Mouse (Mus musculus) gastrocnemius, postnatal 10 days (tissue): ENCODE measurements around the gene Pik3cd. TPM values are rescaled to one million over a fixed set of nuclear protein-coding genes. Genes with fewer than 3 reads are reported as not detected.

Source experiments
- DNase-seq: peaks from one replicate; pipeline ENCODE4 v3.0.0; 2021; ENCODE audit warnings: mixed read lengths
- total RNA-seq, 2 experiments: library from RNA; stranded (reverse); gene quantifications; 2 replicates each; pipeline ENCODE4 v1.2.3; 2021

Pik3cd gene
- total RNA-seq, 2 experiments from 2014 or later: 9.8 to 16.1 TPM

DNA sequence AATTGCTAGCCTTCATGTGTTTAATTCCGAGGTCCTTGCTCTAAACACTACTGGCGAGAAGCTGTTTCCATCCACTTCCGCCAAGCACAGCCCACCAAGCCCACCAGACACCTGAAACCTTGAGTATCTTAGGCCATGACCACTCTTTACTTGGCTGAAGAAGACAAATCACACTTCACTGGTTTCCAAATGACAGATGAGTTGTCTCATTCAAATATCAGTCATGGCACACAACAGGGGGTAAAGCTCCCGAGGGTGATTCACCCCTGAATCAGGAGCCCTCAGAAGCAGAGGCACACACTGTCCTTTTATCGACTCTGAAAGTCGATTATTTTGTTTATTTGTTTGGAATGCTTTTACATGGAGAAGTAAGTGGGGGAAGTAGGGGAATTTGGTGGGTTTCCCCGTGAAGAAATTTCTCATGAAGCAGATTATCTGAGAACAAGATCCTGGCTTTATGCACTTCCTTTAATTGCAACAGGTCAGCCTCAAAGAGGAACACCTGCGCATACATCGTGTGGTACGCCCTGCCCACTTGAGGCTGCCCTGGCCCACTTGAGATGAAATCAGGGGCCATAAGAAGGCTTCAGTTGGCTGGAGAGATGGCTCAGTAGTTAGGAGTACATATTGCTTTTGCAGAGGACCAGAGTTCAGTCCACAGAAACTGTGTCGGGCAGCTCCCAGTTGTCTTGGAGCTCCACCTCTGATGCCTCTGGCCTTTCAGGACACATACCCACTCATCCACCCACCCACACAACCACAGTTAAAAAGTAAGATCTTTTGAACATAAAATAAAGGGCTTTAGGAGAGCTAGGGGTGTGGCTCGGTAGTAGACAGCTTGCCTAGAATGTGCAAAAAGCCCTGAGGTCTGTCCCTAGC, 12.3 kb downstream of the Pik3cd start:
- DNase-seq: no peak

DNA sequence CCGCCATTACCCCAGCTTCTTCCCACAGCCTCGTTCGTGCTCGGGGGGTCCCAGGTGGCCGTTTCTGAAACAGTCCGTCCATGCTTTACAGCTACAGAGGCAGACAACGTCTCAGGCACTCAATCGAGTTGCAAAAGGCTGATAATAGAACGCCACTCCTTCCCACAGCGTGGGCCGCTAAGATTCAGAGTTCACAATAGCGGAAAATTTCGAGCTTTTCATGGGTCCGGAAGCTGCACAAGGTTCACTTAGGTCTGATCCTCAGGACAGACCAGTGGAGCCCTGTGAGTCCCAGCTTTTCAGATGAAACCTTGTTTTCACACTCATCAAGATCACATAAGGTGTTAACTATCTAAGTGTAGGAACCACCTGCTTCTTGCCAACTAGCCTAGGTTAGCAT, 13.5 kb downstream of the Pik3cd start:
- DNase-seq: no peak

DNA sequence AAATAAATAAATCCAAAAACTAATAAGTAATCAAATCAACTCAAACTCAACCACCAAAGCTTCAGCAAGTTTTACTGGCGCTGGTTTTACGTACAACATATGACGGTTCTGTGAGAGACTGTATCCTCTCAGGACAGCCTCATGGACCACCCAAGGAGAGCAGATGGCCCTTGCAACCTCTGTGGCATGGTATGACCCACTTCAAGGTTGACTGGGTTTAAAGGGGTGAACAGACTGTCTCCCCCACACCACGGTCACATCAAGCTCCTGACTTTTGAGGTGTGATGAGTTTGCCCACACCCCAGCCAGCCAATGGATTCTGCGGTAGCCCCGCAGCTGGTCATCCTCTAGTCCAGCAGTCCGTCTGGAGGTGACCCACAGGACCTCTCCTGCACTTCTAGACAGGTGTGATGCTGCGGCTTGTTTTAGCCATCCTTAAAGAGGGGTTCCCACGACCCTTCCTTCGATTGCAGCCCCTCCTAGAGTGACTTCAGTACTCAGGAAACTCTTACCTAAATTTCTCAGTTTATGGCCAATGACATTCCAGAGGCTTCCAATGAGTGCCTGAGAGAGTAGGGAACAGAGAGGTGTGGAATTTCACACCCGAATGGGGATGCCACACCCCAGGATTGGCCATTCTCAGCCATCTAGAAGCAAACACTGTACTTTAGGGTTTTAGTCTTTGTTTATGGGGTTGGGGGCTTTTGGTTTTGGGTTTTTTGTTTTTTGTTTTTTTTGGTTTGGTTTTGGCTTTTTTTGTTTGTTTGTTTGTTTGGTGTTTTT, 17.3 kb downstream of the Pik3cd start:
- DNase-seq: no peak

GRCm38 (mm10) chr4:149683875-149684274, 18.5 kb downstream of the Pik3cd start:
- DNase-seq: no peak

GRCm38 (mm10) chr4:149679056-149679770, 23.2 kb downstream of the Pik3cd start:
- no peak for DNase-seq

- no peak for DNase-seq
Observed at GRCm38 (mm10) chr4:149678006-149678405, 24.4 kb downstream of the Pik3cd start.

DNA sequence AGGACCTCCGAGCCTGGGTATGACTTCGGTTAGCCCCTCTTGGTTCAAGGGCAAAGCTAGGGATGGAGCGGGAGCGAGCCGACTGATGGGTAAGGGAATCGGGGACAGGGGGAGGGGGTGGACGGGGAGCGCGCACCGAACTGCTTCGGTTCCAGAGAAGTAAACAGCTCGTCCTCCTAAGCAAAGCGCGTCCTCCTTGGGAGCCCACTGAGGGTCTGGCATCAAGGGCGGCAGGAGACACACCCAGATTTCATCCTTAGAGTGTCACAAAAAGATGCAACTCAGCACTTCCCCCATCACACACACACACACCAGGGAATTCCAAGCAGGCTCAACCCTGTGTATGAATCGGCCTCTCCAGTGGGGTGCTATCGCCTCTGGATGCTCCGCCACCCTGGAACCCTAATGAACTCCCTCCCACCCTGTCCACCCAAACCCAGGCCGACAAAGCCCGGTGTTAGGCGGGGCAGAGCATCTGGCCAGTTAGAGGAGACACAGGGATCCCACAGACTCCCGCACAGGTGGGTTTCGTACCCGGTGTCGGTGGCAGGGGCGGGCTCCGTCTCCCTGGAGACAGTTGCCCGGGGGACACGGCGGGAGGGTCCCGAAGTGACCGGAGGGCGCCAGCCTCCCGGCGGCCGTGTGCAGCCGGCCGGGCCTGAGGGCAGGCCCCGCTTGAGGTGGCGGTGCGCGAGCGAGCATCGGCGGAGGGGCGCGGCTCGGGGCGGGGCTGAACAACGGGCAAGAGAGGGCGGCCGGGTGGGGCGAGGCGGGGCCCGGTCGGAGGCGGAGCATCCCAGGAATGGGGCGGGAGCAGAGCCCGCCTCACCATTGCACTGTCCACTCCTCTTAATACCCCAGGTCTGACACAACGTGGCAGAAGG, 26.8 kb downstream of the Pik3cd start:
- DNase-seq: peak; percentile 84

GRCm38 (mm10) chr4:149674814-149675377, 27.5 kb downstream of the Pik3cd start:
- DNase-seq: no peak

- DNase-seq: no peak
Observed at GRCm38 (mm10) chr4:149672747-149673146, 29.6 kb downstream of the Pik3cd start.

DNA sequence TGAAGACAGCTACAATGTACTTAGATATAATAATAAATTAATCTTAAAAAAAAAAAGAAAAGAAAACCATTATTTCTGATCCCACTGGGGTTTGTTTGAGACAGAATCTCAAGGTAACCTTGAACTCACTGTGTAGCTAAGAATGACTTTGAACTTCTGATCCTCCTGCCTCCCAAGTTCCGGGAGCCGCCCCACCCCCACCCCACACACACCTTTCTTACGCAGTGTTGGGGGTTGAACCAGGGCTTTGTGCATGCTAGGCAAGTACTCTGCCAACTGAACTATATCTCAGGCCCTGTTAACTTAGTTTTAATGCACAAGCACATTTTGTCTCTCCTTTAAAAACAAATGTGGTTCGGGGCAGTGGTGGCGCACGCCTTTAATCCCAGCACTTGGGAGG, 31.2 kb downstream of the Pik3cd start:
- no peak for DNase-seq

DNA sequence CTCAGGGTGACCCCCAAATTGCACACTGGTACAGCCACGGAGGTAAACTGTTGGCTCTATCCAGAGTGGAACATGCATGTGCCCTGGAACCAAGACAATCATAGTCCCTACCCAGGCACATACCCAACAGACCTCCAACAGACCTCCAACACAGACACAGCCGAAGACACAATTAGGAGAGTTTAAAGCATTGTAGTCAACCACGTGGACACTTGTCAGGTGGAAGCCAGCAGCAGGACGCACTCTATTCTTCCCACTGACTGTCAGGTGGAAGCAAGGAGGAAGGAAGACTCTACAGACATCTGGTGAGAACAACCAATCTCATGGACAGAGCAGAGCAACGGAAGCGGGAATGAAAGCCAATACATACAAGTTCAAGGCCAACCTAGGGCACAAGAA, 36.7 kb downstream of the Pik3cd start:
- no peak for DNase-seq

DNA sequence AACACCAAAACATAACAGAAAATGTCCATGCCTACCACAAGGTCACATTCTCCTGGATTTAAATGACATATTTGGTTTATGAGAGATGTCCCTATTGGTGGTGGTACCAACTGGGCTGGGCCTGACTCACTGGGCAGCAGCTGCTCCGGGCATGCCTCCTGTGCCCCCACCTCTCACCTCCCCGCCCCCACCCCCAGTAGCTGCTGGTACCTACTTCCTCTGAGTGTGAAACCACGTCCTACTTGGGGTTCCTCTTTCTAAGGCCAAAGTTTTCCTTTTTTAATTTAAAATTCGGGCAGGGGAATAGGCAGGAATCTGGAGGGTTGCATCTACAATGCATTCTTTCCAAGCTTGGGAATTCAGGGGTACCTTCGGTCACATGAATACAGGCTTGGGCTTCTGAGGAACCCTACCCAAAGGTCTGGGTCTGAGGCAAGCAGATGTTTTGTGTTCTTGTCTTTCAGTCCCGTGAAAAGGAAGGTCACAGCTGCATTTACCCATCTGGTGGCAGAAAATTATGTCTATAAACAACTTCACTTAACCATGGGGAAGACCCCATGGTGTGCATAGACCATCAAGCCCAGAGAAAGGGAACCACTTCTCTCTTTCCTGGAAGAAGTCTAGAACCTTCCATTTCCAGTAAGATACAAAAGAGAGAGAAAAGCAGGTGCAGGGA, 37.2 kb downstream of the Pik3cd start:
- DNase-seq: no peak

- DNase-seq: no peak
Observed at GRCm38 (mm10) chr4:149663849-149664503, 38.4 kb downstream of the Pik3cd start.

DNA sequence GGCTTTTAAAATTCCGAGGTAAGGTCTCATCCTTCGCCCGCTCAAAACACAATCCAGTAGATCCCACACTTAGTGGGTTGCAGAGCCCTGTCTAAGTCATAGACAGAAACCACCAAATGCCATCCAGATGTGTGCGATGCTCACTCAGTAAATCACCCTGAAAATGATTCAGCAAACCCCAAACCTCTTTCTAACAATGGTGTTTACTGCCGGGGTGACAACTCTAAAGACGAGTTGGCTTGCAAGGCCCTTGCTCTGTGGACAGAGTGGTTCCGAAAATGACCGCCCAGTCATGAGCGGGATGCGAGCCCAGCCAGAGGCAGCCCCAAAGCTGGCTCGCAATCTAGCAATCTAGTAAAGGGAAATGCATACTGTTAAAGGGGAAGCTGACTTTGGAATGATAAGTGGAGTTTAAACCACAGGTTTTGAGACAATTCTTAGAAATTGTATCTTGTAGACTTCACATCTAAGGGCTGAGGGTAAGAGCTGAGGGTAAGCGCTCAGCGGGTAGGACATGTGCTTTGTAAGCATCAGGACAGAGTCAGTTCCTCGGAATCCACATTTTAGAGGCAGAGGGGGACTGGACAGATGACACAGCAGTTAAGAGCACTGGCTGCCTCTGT, 40.3 kb downstream of the Pik3cd start:
- no peak for DNase-seq

- no peak for DNase-seq
Observed at GRCm38 (mm10) chr4:149660598-149660997, 41.8 kb downstream of the Pik3cd start.

- DNase-seq: no peak
Observed at GRCm38 (mm10) chr4:149659495-149660116, 42.8 kb downstream of the Pik3cd start.

DNA sequence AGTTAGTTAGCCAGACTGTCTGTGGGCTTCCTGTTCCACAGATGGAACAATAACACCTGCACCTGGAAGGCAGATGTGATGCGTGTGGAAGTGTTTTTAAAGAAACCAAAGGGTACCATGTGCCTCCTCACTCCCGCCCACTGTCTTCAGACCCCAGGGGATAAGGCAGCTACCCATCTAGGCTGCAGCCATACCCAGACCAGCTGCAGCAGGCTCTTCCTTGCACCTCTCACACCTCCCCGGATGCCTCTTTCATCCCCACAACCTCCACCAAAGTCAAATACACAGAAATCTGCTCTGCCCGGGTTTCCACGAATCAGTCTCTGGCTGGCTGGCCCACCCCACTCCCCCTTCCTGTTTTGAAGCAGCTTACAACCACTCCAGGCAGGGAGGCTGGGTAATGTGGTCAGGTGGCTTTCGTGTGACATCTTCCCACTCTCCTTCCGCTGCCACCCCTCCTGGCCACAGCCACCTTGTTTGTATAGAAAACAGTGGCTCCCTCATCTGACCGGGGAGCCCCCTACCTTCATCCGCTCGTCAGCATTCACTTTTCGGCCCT, 44.4 kb downstream of the Pik3cd start:
- DNase-seq: no peak

DNA sequence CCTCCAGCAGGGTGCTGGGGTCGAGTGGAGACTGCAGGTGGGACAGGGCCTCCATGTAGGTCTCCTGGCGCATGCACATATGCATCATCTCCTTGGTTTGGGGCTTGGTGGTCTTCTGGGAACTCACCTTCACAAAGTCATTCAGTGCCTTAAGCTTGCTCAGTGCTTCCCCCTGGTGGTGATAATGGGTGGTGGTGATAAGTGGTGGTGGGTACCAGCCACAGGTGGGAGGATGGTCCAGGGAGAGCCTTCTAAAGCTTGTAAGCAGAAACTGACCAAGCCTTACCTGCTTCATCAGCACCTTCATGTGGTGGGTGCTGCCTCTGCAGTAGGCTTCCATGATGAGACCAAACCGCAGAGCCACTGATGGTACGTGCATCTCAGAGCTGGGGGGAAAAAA, 48.1 kb downstream of the Pik3cd start:
- peak; percentile 47 for DNase-seq
